Mouse (Mus musculus) forebrain, embryonic 14.5 days (tissue): ENCODE measurements around the gene Adamtsl1. TPM values are rescaled to one million over a fixed set of nuclear protein-coding genes. Genes with fewer than 3 reads are reported as not detected.

Source experiments
- ATAC-seq: fragments of 200-750 bp; cut with Nextera tagmentation; 2 replicates; pipeline ENCODE4 v1.8.0; 2017; ENCODE audit warnings: mild to moderate bottlenecking, moderate library complexity
- DNase-seq: peaks from one replicate; pipeline ENCODE4 v3.0.0-alpha.2; 2015; ENCODE audit warnings: low spot score
- H3K27ac ChIP-seq: fragments of 300-500 bp; sonication (generic); 2 replicates; pipeline ENCODE4 v1.5.1; 2014; ENCODE audit warnings: low read depth, mild to moderate bottlenecking, control low read depth, low read length, moderate library complexity
- H3K27me3 ChIP-seq: fragments of 300-500 bp; sonication (generic); replicated peaks from 2 replicates; pipeline ENCODE4 v1.6.1; 2014; ENCODE audit warnings: low read length, control low read depth, mixed read lengths; ENCODE audit not compliant: control insufficient read depth, insufficient read depth
- H3K36me3 ChIP-seq: fragments of 300-500 bp; sonication (generic); 2 replicates; pipeline ENCODE4 v1.6.1; 2014; ENCODE audit warnings: low read length, control low read depth; ENCODE audit not compliant: control insufficient read depth, insufficient read depth
- H3K4me1 ChIP-seq: fragments of 300-500 bp; sonication (generic); 2 replicates; pipeline ENCODE4 v1.6.1; 2014; ENCODE audit warnings: antibody characterized with exemption, low read length, control low read depth; ENCODE audit not compliant: control insufficient read depth, insufficient read depth
- H3K4me2 ChIP-seq: fragments of 300-500 bp; sonication (generic); 2 replicates; pipeline ENCODE4 v1.6.1; 2014; ENCODE audit warnings: mild to moderate bottlenecking, control low read depth, low read length
- H3K4me3 ChIP-seq: fragments of 300-500 bp; sonication (generic); 2 replicates; pipeline ENCODE4 v1.5.1; 2014; ENCODE audit warnings: low read depth, low read length, control low read depth
- H3K9ac ChIP-seq: fragments of 300-500 bp; sonication (generic); 2 replicates; pipeline ENCODE4 v1.6.1; 2014; ENCODE audit warnings: mild to moderate bottlenecking, low read length, control low read depth, moderate library complexity
- H3K9me3 ChIP-seq: fragments of 300-500 bp; sonication (generic); replicated peaks from 2 replicates; pipeline ENCODE4 v1.6.1; 2016; ENCODE audit warnings: low read length, control low read depth, mixed read lengths; ENCODE audit not compliant: control insufficient read depth
- WGBS: fragments of 180-500 bp; shearing (Covaris S2); extraction: QIAGEN DNeasy Blood & Tissue Kit; methylation state at CpG from one replicate; pipeline ENCODE4 v1.1.7; 2014; 5-methylcytosine and 5-hydroxymethylcytosine counted together
- polyA plus RNA-seq: library from polyadenylated mRNA; unstranded; fragments of >200 nt; fragmentation: Nextera tagmentation; extraction: Ambion mirVana; gene quantifications from 2 replicates; pipeline ENCODE4 v1.2.1, GENCODE M21; 2014

Gene Adamtsl1
- polyA plus RNA-seq, 1 experiment from 2014 or later, result 2.2 TPM

- Histone ChIP-seq H3K9me3 (no peaks in the 10 kb centered on the region), H3K4me2 (no peak overlapping the region), H3K4me1 (no peaks in the 10 kb centered on the region), H3K27me3 (no peaks in the 10 kb centered on the region), H3K4me3 (no peak overlapping the region), H3K36me3 (no peaks in the 10 kb centered on the region), H3K9ac (no peak overlapping the region), H3K27ac (no peak overlapping the region)
- 71% methylated on average over 7 of the region's 7 CpGs for WGBS
- ATAC-seq, result no peak
- DNase-seq, result no peak
These were observed 797.1 kb downstream of the Adamtsl1 start for GRCm38 (mm10) chr4:86310806-86311730.

GRCm38 (mm10) chr4:86312366-86312765, 798.4 kb downstream of the Adamtsl1 start:
- Histone ChIP-seq H3K27ac (no peak overlapping the region), H3K9ac (no peak overlapping the region), H3K36me3 (no peaks in the 10 kb centered on the region), H3K9me3 (no peaks in the 10 kb centered on the region), H3K27me3 (no peaks in the 10 kb centered on the region), H3K4me1 (no peaks in the 10 kb centered on the region), H3K4me3 (no peak overlapping the region), H3K4me2 (no peak overlapping the region)
- DNase-seq (no peak), ATAC-seq (no peak)
- 82% methylated on average over 2 of the region's 2 CpGs for WGBS

GRCm38 (mm10) chr4:86314442-86314841, 800.5 kb downstream of the Adamtsl1 start:
- DNase-seq, result no peak
- no peaks in the 10 kb centered on the region for H3K27me3 ChIP-seq
- H3K4me3 ChIP-seq, result no peak overlapping the region
- no peak overlapping the region for H3K4me2 ChIP-seq
- ATAC-seq, result no peak
- no peaks in the 10 kb centered on the region for H3K36me3 ChIP-seq
- no peaks in the 10 kb centered on the region for H3K9me3 ChIP-seq
- H3K27ac ChIP-seq, result no peak overlapping the region
- 67% methylated on average over 3 of the region's 3 CpGs for WGBS
- H3K4me1 ChIP-seq, result no peaks in the 10 kb centered on the region
- no peak overlapping the region for H3K9ac ChIP-seq

GRCm38 (mm10) chr4:86315122-86315521, 801.1 kb downstream of the Adamtsl1 start:
- Histone ChIP-seq H3K4me3 (no peak overlapping the region), H3K27ac (no peak overlapping the region), H3K36me3 (no peaks in the 10 kb centered on the region), H3K9ac (no peak overlapping the region), H3K27me3 (no peaks in the 10 kb centered on the region), H3K4me2 (no peak overlapping the region), H3K4me1 (no peaks in the 10 kb centered on the region), H3K9me3 (no peaks in the 10 kb centered on the region)
- no peak for ATAC-seq
- WGBS, result 85% methylated on average over 4 of the region's 4 CpGs
- DNase-seq, result no peak

- Histone ChIP-seq H3K4me3 (no peak overlapping the region), H3K9me3 (no peaks in the 10 kb centered on the region), H3K4me2 (no peak overlapping the region), H3K4me1 (no peaks in the 10 kb centered on the region), H3K27me3 (no peaks in the 10 kb centered on the region), H3K27ac (no peak overlapping the region), H3K9ac (no peak overlapping the region), H3K36me3 (no peaks in the 10 kb centered on the region)
- ATAC-seq (peak; percentile 26; the same call in 1 of the 2 replicates), DNase-seq (peak; percentile 38)
- 75% methylated on average over 3 of the region's 3 CpGs for WGBS
These were observed 804.1 kb downstream of the Adamtsl1 start for GRCm38 (mm10) chr4:86317916-86318542.

- WGBS, result 50% methylated on average over 2 of the region's 2 CpGs
- no peaks in the 10 kb centered on the region for H3K36me3 ChIP-seq
- no peak overlapping the region for H3K4me3 ChIP-seq
- H3K4me2 ChIP-seq, result no peak overlapping the region
- H3K9me3 ChIP-seq, result no peaks in the 10 kb centered on the region
- peaks cover 6% of the 10 kb centered on the region for H3K4me1 ChIP-seq
- peak; percentile 57 for DNase-seq
- H3K27ac ChIP-seq, result no peak overlapping the region
- no peak overlapping the region for H3K9ac ChIP-seq
- ATAC-seq, result no peak
- no peaks in the 10 kb centered on the region for H3K27me3 ChIP-seq
These were observed 811.4 kb downstream of the Adamtsl1 start for GRCm38 (mm10) chr4:86325411-86325810.

GRCm38 (mm10) chr4:86326003-86326402, 812.0 kb downstream of the Adamtsl1 start:
- WGBS, result 77% methylated on average over 5 of the region's 5 CpGs
- DNase-seq (no peak), ATAC-seq (peak; percentile 20; the same call in 1 of the 2 replicates)
- Histone ChIP-seq H3K9me3 (no peaks in the 10 kb centered on the region), H3K27ac (no peak overlapping the region), H3K36me3 (no peaks in the 10 kb centered on the region), H3K4me3 (no peak overlapping the region), H3K9ac (no peak overlapping the region), H3K27me3 (no peaks in the 10 kb centered on the region), H3K4me1 (peaks cover 6% of the 10 kb centered on the region), H3K4me2 (no peak overlapping the region)

- Histone ChIP-seq H3K9ac (no peak overlapping the region), H3K4me1 (peaks cover 6% of the 10 kb centered on the region), H3K9me3 (no peaks in the 10 kb centered on the region), H3K27ac (no peak overlapping the region), H3K36me3 (no peaks in the 10 kb centered on the region), H3K4me3 (no peak overlapping the region), H3K4me2 (no peak overlapping the region), H3K27me3 (no peaks in the 10 kb centered on the region)
- 82% methylated on average over 8 of the region's 8 CpGs for WGBS
- ATAC-seq (no peak), DNase-seq (no peak)
These were observed 812.7 kb downstream of the Adamtsl1 start for GRCm38 (mm10) chr4:86326638-86327037.

GRCm38 (mm10) chr4:86329481-86329880, 815.5 kb downstream of the Adamtsl1 start:
- DNase-seq, result no peak
- H3K4me3 ChIP-seq, result no peak overlapping the region
- WGBS, result 98% methylated on average over 1 of the region's 1 CpGs
- H3K9ac ChIP-seq, result no peak overlapping the region
- no peak for ATAC-seq
- H3K36me3 ChIP-seq, result no peaks in the 10 kb centered on the region
- H3K4me1 ChIP-seq, result peaks cover 6% of the 10 kb centered on the region
- H3K27ac ChIP-seq, result no peak overlapping the region
- no peaks in the 10 kb centered on the region for H3K27me3 ChIP-seq
- H3K9me3 ChIP-seq, result no peaks in the 10 kb centered on the region
- no peak overlapping the region for H3K4me2 ChIP-seq
